Mouse (Mus musculus) ES-Bruce4 (cell line): ENCODE measurements at regions not wholly inside any gene's neighbourhood (a gene's known extent, or its start where the extent isn't known, plus 50 kb on each side); places are given as distances from the start of the nearest gene placed in this dataset.

ENCODE experiments used
- H3K27ac ChIP-seq: 2 replicates; pipeline ENCODE4 v1.5.1; 2012; ENCODE audit warnings: low read length, inconsistent platforms; ENCODE audit not compliant: insufficient read depth
- H3K27me3 ChIP-seq: 2 replicates; pipeline ENCODE4 v1.6.1; 2012; ENCODE audit warnings: mild to moderate bottlenecking, low read length, inconsistent platforms; ENCODE audit not compliant: control insufficient read depth, poor library complexity, insufficient read depth, severe bottlenecking
- H3K36me3 ChIP-seq: 2 replicates; pipeline ENCODE4 v1.6.1; 2012; ENCODE audit warnings: inconsistent platforms, mild to moderate bottlenecking, low read length, moderate library complexity; ENCODE audit not compliant: control insufficient read depth, poor library complexity, insufficient read depth, severe bottlenecking
- H3K4me1 ChIP-seq: one replicate; pipeline ENCODE4 v1.8.1; 2011; ENCODE audit warnings: low read length; ENCODE audit not compliant: control insufficient read depth, insufficient read depth
- H3K4me3 ChIP-seq: 2 replicates; pipeline ENCODE4 v1.5.1; 2011; ENCODE audit warnings: low read depth, mild to moderate bottlenecking, low read length
- H3K9ac ChIP-seq: 2 replicates; pipeline ENCODE4 v1.6.1; 2012; ENCODE audit warnings: low read depth, mild to moderate bottlenecking, inconsistent platforms; ENCODE audit not compliant: poor library complexity, severe bottlenecking
- H3K9me3 ChIP-seq: replicated peaks from 2 replicates; pipeline ENCODE4 v1.6.1; 2012; ENCODE audit warnings: mild to moderate bottlenecking, low read length, inconsistent platforms; ENCODE audit not compliant: control insufficient read depth, poor library complexity, insufficient read depth, severe bottlenecking
- CTCF ChIP-seq: IDR thresholded peaks from one replicate; pipeline ENCODE4 v1.8.1; 2011; ENCODE audit warnings: low read depth, low read length
- EP300 ChIP-seq: IDR thresholded peaks from 2 replicates; pipeline ENCODE4 v1.6.1; 2011; ENCODE audit warnings: low read depth, low read length; ENCODE audit not compliant: insufficient read depth
- POLR2A ChIP-seq: IDR thresholded peaks from one replicate; pipeline ENCODE4 v1.8.1; 2011; ENCODE audit warnings: low read length; ENCODE audit not compliant: insufficient read depth

DNA sequence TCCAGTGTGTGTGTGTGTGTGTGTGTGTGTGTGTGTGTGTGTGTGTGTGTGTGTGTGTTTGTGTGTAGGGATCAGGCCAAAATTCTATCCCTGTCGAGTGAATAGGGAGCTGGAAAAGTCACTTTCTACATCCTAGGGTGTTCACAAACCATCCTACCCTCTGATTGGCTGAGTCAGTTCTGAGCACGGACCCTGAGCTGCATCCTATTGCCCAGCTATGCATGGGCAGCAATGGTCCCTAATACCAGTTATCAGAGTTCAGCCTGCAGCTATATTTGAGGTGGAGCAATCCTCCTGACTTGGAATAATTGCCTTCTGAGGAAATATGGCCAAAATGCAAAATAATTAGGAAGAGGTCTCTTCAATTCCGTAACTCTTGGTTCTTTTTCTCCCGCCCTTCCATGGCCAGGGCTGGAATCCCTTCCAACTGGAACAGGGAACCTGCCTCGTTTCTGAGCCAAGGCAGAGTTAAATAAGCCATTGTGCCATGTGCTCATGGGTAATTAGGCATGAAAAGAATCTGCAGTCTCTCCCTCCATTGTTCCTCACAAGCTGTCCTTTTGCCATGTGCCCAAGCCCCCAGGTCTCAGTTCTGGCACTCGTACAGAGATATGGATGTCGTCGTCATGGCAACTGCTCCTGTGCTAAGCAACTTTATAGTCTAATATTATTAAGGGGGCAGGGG, 141.5 kb upstream of the Ubash3b start:
- H3K27me3 ChIP-seq, result no peaks in the 10 kb centered on the region
- H3K4me1 ChIP-seq, result no peaks in the 10 kb centered on the region
- H3K36me3 ChIP-seq, result no peaks in the 10 kb centered on the region
- no peak overlapping the region for H3K4me3 ChIP-seq
- TF ChIP-seq EP300 (no peak), CTCF (no peak), POLR2A (no peak)
- no peaks in the 10 kb centered on the region for H3K9me3 ChIP-seq
- H3K27ac ChIP-seq, result no peak overlapping the region
- no peak overlapping the region for H3K9ac ChIP-seq

DNA sequence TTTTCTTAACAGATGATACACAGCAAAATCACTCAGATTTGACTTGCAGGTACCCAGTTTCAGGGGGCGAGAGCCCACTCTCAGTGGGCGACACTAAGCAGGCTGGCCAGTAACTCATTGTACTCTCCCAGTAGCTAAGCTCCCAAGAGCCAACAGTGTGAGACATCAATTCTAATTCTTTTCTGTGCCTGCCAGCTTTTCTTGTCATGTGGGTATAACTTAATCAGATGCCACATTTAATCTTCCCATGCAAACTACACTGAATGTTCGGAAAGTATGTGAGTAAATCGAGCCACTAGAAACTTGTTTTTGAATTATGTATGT, 124.6 kb upstream of the Ubash3b start:
- no peak for TF ChIP-seq POLR2A
- no peak for TF ChIP-seq EP300

DNA sequence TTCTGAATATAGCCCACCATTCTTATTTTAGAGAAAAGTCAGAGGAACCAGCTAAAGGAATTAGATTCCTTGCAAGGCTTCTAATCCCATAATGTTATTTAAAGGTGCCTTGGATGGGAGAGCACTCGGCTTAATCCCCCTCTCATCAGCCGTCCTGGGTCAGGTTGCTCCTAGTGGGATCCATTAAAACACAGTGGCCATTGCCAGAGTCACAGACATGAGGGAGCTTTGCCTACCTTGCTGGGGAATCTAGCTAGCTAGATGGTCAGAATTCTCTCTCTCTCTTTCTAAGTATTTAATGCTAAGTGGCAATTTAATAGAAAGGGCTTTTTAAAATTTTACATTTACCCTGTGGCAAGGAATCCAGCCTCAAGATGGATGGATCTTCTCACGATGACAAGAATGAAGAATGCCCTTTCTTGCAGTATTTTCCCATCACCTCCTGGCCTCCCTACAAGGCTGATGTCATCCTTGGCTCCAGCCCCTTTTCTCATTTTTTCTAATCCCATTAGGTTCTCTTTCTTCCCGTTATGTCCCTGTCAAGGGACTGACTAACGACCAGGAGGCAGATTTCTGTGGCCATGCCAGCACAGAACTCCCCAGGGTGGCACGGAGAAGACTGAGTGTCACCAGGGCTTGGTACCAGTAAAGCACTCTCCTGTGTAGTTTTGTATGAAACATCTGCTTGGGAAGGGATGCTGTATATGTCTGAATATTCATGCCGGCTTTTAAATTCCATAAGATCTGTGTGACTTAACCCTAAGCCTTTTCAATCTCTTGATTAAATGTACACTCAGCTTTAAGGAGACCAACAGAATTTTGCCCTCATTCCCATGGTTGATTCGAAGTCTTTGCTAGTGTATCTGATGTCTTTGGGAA, 124.0 kb upstream of the Ubash3b start:
- TF ChIP-seq CTCF (no peak), POLR2A (no peak), EP300 (no peak)
- Histone ChIP-seq H3K36me3 (no peaks in the 10 kb centered on the region), H3K9ac (no peak overlapping the region), H3K27me3 (no peaks in the 10 kb centered on the region; the same call in 1 of the 2 replicates), H3K4me3 (no peak overlapping the region), H3K9me3 (no peaks in the 10 kb centered on the region; the same call in 1 of the 2 replicates), H3K27ac (no peak overlapping the region), H3K4me1 (no peaks in the 10 kb centered on the region)

More for the DNA sequence above, 124.6 kb upstream of the Ubash3b start:
- H3K27me3 ChIP-seq, result no peaks in the 10 kb centered on the region; the same call in 1 of the 2 replicates
- H3K9ac ChIP-seq, result no peak overlapping the region
- H3K9me3 ChIP-seq, result no peaks in the 10 kb centered on the region; the same call in 1 of the 2 replicates
- no peak overlapping the region for H3K4me3 ChIP-seq
- H3K4me1 ChIP-seq, result no peaks in the 10 kb centered on the region
- H3K27ac ChIP-seq, result no peak overlapping the region
- H3K36me3 ChIP-seq, result no peaks in the 10 kb centered on the region

DNA sequence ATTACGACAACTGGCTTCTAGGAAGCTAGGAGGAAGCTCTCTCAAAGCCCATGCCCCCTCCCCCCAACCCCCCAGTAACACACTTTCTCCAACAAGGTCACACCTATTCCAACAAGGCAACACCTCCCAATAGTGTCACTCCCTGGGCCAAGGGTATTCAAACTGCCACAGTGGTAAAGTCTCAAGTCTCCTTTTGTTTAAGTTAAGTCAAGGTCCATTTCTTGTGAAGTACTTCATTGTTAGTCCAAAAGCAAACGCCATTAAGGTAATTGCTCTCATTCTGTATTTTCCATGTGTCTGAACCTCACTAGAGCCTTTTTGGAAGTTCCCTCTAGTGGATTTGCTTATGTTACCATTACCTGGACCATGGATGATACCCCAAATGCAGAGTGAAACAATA, 116.2 kb upstream of the Ubash3b start:
- no peak for TF ChIP-seq POLR2A
- TF ChIP-seq EP300, result no peak
- TF ChIP-seq CTCF, result no peak
- H3K36me3 ChIP-seq, result no peaks in the 10 kb centered on the region
- H3K27ac ChIP-seq, result no peak overlapping the region
- no peaks in the 10 kb centered on the region for H3K4me1 ChIP-seq
- H3K27me3 ChIP-seq, result no peaks in the 10 kb centered on the region
- no peaks in the 10 kb centered on the region for H3K9me3 ChIP-seq
- H3K4me3 ChIP-seq, result no peak overlapping the region
- no peak overlapping the region for H3K9ac ChIP-seq

DNA sequence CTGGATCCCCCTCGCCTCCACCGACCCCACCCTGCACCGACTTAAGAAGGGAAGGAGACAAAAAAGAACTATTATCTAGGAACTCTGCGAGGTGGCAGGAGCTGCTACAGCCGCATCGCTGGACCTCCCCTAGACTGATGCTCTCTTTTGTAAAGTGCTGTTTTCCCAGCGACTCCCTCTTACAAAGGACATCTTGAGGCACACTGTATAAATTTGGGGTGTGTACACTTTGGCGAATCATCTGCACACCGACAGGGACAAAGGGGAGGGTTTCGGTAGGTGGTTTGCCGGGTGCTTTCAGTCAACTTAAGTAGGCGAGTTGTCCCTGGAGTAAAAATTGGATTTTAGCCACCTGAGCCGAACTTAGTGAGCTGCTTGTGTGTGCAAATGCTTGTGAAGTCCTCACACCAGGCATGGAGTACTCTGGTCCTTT, 112.4 kb upstream of the Ubash3b start:
- Histone ChIP-seq H3K4me1 (no peaks in the 10 kb centered on the region), H3K27ac (no peak overlapping the region), H3K4me3 (no peak overlapping the region)

DNA sequence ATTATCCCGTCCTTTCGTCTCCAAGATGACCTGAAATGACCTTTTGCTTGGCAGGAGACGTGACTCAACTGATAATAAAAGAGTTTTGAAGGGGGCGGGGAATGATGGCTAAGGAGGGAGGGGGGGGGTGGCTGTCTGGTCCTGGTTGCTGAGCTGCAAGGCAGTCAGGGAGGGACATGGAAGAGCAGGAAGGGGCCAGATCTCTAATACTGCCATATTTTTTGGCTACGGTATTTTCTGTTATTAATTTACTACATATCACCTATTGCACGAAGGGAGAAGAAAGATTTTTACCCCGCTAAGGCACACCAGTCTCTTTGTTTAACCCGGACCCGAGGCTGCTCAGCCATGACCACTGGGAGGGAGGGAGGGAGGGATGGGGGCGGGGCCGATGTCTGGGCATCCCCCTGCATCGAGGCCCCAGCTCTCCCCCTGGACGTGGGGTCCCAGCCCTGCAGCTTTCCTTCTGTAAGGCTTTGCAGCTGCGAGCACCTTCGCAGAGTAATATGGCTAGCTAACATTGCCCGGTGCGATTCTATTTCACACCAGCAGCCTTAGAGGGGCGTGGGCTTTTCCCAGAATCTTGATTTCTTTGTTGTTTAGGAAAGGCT, 111.8 kb upstream of the Ubash3b start:
- TF ChIP-seq POLR2A, result no peak
- no peak for TF ChIP-seq CTCF
- no peak for TF ChIP-seq EP300
- H3K4me3 ChIP-seq, result no peak overlapping the region
- no peak overlapping the region for H3K9ac ChIP-seq
- H3K27me3 ChIP-seq, result no peaks in the 10 kb centered on the region
- H3K36me3 ChIP-seq, result no peaks in the 10 kb centered on the region
- no peaks in the 10 kb centered on the region for H3K9me3 ChIP-seq
- H3K27ac ChIP-seq, result no peak overlapping the region
- no peaks in the 10 kb centered on the region for H3K4me1 ChIP-seq

More for the DNA sequence above, 112.4 kb upstream of the Ubash3b start:
- Histone ChIP-seq H3K9me3 (no peaks in the 10 kb centered on the region), H3K36me3 (no peaks in the 10 kb centered on the region), H3K27me3 (no peaks in the 10 kb centered on the region), H3K9ac (no peak overlapping the region)
- TF ChIP-seq EP300 (no peak), CTCF (no peak), POLR2A (no peak)
